In genomic region chr9:97648409-97648808, GRCm38 (mm10) we compare ENCODE assay signal across 29 mouse cellular contexts.
DNase-seq lines count a peak whose midpoint lies in the region; ATAC-seq and TF ChIP-seq lines count a peak whose summit lies in the region.
"Had no signal": no experiment of that assay in that cellular context is flagged by ENCODE, and none has a peak within 500 bp of the region (broad histone marks: within the 10 kb centered on the region; RNA-seq: fewer than 3 reads in every experiment).

No protein-coding gene starts in this region.

- H3K4me3 ChIP-seq in forebrain, embryonic 11.5 days (ENCODE audit: low read depth, low read length), result no peak overlapping the region
- no peak overlapping the region for H3K4me3 ChIP-seq in forebrain, embryonic 12.5 days (replicated peaks)
- H3K4me3 ChIP-seq: heart, embryonic 13.5 days; hindbrain, embryonic 12.5 days; limb, embryonic 13.5 days; liver, embryonic 12.5 days; neural tube, embryonic 12.5 days had no signal

- H3K9ac ChIP-seq in forebrain, embryonic 11.5 days (ENCODE audit: low read length), result no peak overlapping the region
- no peak overlapping the region for H3K9ac ChIP-seq in forebrain, embryonic 12.5 days
- H3K9ac ChIP-seq: heart, embryonic 13.5 days; hindbrain, embryonic 12.5 days; limb, embryonic 13.5 days; liver, embryonic 12.5 days; neural tube, embryonic 12.5 days had no signal

- H3K9me3 ChIP-seq in forebrain, embryonic 11.5 days (ENCODE audit: control insufficient read depth, low read length), result no peaks in the 10 kb centered on the region
- no peaks in the 10 kb centered on the region for H3K9me3 ChIP-seq in forebrain, embryonic 12.5 days
- H3K9me3 ChIP-seq: heart, embryonic 13.5 days; hindbrain, embryonic 12.5 days; limb, embryonic 13.5 days; liver, embryonic 12.5 days; neural tube, embryonic 12.5 days had no signal

- H3K27me3 ChIP-seq in forebrain, embryonic 11.5 days (ENCODE audit: control insufficient read depth, insufficient read depth, low read length), result no peaks in the 10 kb centered on the region
- H3K27me3 ChIP-seq in forebrain, embryonic 12.5 days, result no peaks in the 10 kb centered on the region
- H3K27me3 ChIP-seq: heart, embryonic 13.5 days; hindbrain, embryonic 12.5 days; limb, embryonic 13.5 days; liver, embryonic 12.5 days had no signal

- no peak for TF ChIP-seq POLR2A in brain, embryonic 14.5 days (IDR thresholded peaks at IDR 0.05; ENCODE audit: borderline replicate concordance, extremely low read depth, insufficient read depth, insufficient read length, poor library complexity, severe bottlenecking)

- no peak overlapping the region for H3K27ac ChIP-seq in forebrain, embryonic 11.5 days (ENCODE audit: low read depth, low read length)
- H3K27ac ChIP-seq in forebrain, embryonic 12.5 days, result no peak overlapping the region
- H3K27ac ChIP-seq: heart, embryonic 13.5 days; hindbrain, embryonic 12.5 days; limb, embryonic 13.5 days; liver, embryonic 12.5 days; neural tube, embryonic 12.5 days had no signal

- H3K4me2 ChIP-seq in forebrain, embryonic 11.5 days (ENCODE audit: low read depth, low read length, severe bottlenecking), result no peak overlapping the region
- H3K4me2 ChIP-seq in forebrain, embryonic 12.5 days, result no peak overlapping the region
- H3K4me2 ChIP-seq: heart, embryonic 13.5 days; hindbrain, embryonic 12.5 days; limb, embryonic 13.5 days; liver, embryonic 12.5 days; midbrain, embryonic 11.5 days; neural tube, embryonic 12.5 days had no signal

- DNase-seq in forebrain, embryonic 11.5 days (ENCODE audit: low spot score), result peak; percentile 24
- peak; percentile 25 for DNase-seq in layer of hippocampus, adult 11-12 months (ENCODE audit: low spot score)
- DNase-seq in layer of hippocampus, postnatal 25 days (ENCODE audit: extremely low spot score in 1 of 2, low spot score in 1 of 2), result no peak
- peak; percentile 65 for DNase-seq in brain, embryonic 14.5 days (ENCODE audit: low read depth)
- peak; percentile 47 for DNase-seq in layer of hippocampus, adult 9-11 months
- no peak for DNase-seq in retina, embryonic 14.5 days (ENCODE audit: low spot score)
- DNase-seq: adrenal gland, postnatal 10 days; cerebellum, adult 8-10 months; cerebellum, postnatal 36 days; embryo, embryonic 11 days; gastrocnemius, postnatal 14 days; heart, adult 18-20 months; heart, postnatal 14 days; kidney, adult 9 months; kidney, postnatal 25 days; lung, adult 18-20 months; lung, postnatal 14 days; retina, postnatal 1 day; right cerebral cortex, postnatal 25 days; thymus, adult 2 months; thymus, postnatal 4 days had no signal

- ATAC-seq in forebrain, embryonic 11.5 days (replicated peaks; ENCODE audit: low FRiP score), result no peak
- ATAC-seq in forebrain, embryonic 12.5 days (ENCODE audit: low FRiP score), result no peak
- ATAC-seq: intestine, embryonic 16.5 days; liver, embryonic 12.5 days had no signal

- TF ChIP-seq CTCF in brain, embryonic 14.5 days (IDR thresholded peaks at IDR 0.05; ENCODE audit: borderline replicate concordance, extremely low read depth, insufficient read depth, insufficient read length), result no peak

- H3K4me1 ChIP-seq in forebrain, embryonic 11.5 days (replicated peaks; ENCODE audit: control insufficient read depth, insufficient read depth, low read length), result no peaks in the 10 kb centered on the region
- no peaks in the 10 kb centered on the region for H3K4me1 ChIP-seq in forebrain, embryonic 12.5 days
- H3K4me1 ChIP-seq: heart, embryonic 13.5 days; hindbrain, embryonic 12.5 days; limb, embryonic 13.5 days; liver, embryonic 12.5 days; neural tube, embryonic 12.5 days had no signal

- 89% methylated on average over 3 of the region's 3 CpGs for WGBS in forebrain, embryonic 11.5 days
- WGBS in forebrain, embryonic 12.5 days, result 84% methylated on average over 3 of the region's 3 CpGs

- no peaks in the 10 kb centered on the region for H3K36me3 ChIP-seq in forebrain, embryonic 11.5 days (ENCODE audit: control insufficient read depth, insufficient read depth, low read length)
- no peaks in the 10 kb centered on the region for H3K36me3 ChIP-seq in forebrain, embryonic 12.5 days (replicated peaks)
- H3K36me3 ChIP-seq: heart, embryonic 13.5 days; hindbrain, embryonic 12.5 days; limb, embryonic 13.5 days; liver, embryonic 12.5 days; neural tube, embryonic 12.5 days had no signal

Comparison
In these comparisons a context has a peak if more than half of its experiments do, and no peak if none do; other contexts are left out.
1. DNase-seq: peak in forebrain, embryonic 11.5 days (single experiment), layer of hippocampus, adult 11-12 months (single experiment), brain, embryonic 14.5 days (single experiment) and layer of hippocampus, adult 9-11 months (single experiment); none in layer of hippocampus, postnatal 25 days (0 of 2) and retina, embryonic 14.5 days (single experiment).